In the genomic region with DNA sequence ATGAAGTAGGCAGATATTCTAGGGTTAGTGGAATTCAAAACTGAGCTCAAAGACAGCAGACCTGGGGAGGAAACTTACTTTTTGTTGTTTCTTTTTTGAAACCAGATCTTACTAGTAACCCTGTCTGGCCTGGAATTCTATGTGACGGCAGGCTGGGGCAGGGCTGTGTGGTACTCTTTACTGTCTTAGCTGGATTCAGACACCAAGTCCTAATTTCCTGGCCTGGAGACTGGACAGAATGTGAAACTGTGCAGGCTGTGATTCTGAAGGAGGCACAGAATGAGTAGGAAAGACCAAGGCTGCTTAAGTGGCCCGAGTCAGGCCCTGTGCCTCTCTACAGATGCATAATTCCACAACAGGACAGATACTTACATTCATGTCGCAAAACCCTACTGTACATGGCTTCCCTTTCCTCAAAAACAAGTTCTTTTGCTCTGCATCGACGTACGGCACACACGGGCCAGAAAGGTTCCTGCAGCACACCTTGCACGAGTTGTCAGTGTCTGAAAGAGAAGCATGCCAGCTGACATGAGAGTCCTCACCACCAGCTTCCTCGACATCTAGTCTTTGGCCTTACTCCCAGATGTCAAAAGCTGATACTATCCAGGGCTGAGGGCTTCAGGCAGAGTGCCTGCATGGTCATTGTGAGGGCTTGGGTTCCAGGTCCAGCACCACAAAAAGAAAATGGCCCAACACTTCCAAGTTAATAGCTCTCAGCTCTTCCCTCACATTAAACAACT, we compare ENCODE assay signal across 23 mouse cellular contexts. TPM values are rescaled to one million over a fixed set of nuclear protein-coding genes. Genes with fewer than 3 reads are reported as not detected.
DNase-seq lines count a peak whose midpoint lies in the region; ATAC-seq and TF ChIP-seq lines count a peak whose summit lies in the region.
"Had no signal": no experiment of that assay in that cellular context is flagged by ENCODE, and none has a peak within 500 bp of the region (broad histone marks: within the 10 kb centered on the region; RNA-seq: fewer than 3 reads in every experiment).

No protein-coding gene starts in this region.

- no peaks in the 10 kb centered on the region for H3K27me3 ChIP-seq in heart, embryonic 11.5 days (ENCODE audit: control insufficient read depth, insufficient read depth, low read length)
- H3K27me3 ChIP-seq in intestine, embryonic 14.5 days (replicated peaks; ENCODE audit: control insufficient read depth, insufficient read depth, low read length), result no peaks in the 10 kb centered on the region
- no peaks in the 10 kb centered on the region for H3K27me3 ChIP-seq in intestine, embryonic 15.5 days (replicated peaks)
- H3K27me3 ChIP-seq: embryonic facial prominence, embryonic 15.5 days had no signal

- WGBS in heart, embryonic 11.5 days (ENCODE audit: insufficient replicate concordance), result 83% methylated on average over 9 of the region's 9 CpGs
- WGBS in intestine, embryonic 14.5 days, result 81% methylated on average over 9 of the region's 9 CpGs
- 83% methylated on average over 9 of the region's 9 CpGs for WGBS in intestine, embryonic 15.5 days

- H3K27ac ChIP-seq in gastrocnemius, adult 2 months, result peak overlapping the region; percentile 16
- H3K27ac ChIP-seq in heart, embryonic 11.5 days (ENCODE audit: low read depth, low read length), result peak overlapping the region; percentile 22; the same call in 1 of the 2 replicates
- H3K27ac ChIP-seq in intestine, embryonic 14.5 days (ENCODE audit: low read depth), result no peak overlapping the region
- no peak overlapping the region for H3K27ac ChIP-seq in intestine, embryonic 15.5 days
- H3K27ac ChIP-seq: embryonic facial prominence, embryonic 15.5 days; forebrain, embryonic 10.5 days; hindbrain, embryonic 10.5 days; hindbrain, embryonic 14.5 days had no signal

- no peak for ATAC-seq in heart, embryonic 11.5 days (replicated peaks; ENCODE audit: insufficient number of reproducible peaks, low FRiP score, low TSS enrichment)
- no peak for ATAC-seq in intestine, embryonic 14.5 days (replicated peaks; ENCODE audit: low FRiP score, low TSS enrichment, low read depth)
- no peak for ATAC-seq in intestine, embryonic 15.5 days
- ATAC-seq: CD4-positive, CD25-positive, alpha-beta regulatory T cell, adult 4 months; forebrain, embryonic 14.5 days had no signal

- H3K4me1 ChIP-seq in heart, embryonic 11.5 days (ENCODE audit: control insufficient read depth, insufficient read depth, low read length), result 0 out of 2 replicates have a peak, but pooled peaks cover 2% of the 10 kb centered on the region
- H3K4me1 ChIP-seq in intestine, embryonic 14.5 days (replicated peaks; ENCODE audit: control insufficient read depth, insufficient read depth, low read length), result no peaks in the 10 kb centered on the region
- H3K4me1 ChIP-seq in intestine, embryonic 15.5 days (replicated peaks), result no peaks in the 10 kb centered on the region
- H3K4me1 ChIP-seq: embryonic facial prominence, embryonic 15.5 days; forebrain, embryonic 10.5 days; hindbrain, embryonic 10.5 days had no signal

- TF ChIP-seq CTCF in gastrocnemius, adult 2 months (IDR thresholded peaks at IDR 0.05), result no peak

- H3K9me3 ChIP-seq in heart, embryonic 11.5 days (replicated peaks; ENCODE audit: control insufficient read depth, low read length), result no peaks in the 10 kb centered on the region
- no peaks in the 10 kb centered on the region for H3K9me3 ChIP-seq in intestine, embryonic 14.5 days (ENCODE audit: control insufficient read depth, low read length)
- no peaks in the 10 kb centered on the region for H3K9me3 ChIP-seq in intestine, embryonic 15.5 days
- H3K9me3 ChIP-seq: embryonic facial prominence, embryonic 15.5 days; forebrain, embryonic 10.5 days; G1E; hindbrain, embryonic 10.5 days had no signal

- H3K4me3 ChIP-seq in gastrocnemius, adult 2 months, result no peak overlapping the region
- H3K4me3 ChIP-seq in heart, embryonic 11.5 days (ENCODE audit: low read depth, low read length), result no peak overlapping the region
- H3K4me3 ChIP-seq in intestine, embryonic 14.5 days (ENCODE audit: low read depth, low read length), result no peak overlapping the region
- H3K4me3 ChIP-seq in intestine, embryonic 15.5 days (replicated peaks), result no peak overlapping the region
- H3K4me3 ChIP-seq: embryonic facial prominence, embryonic 15.5 days; erythroblast, embryonic 14.5 days; forebrain, embryonic 10.5 days; hindbrain, embryonic 10.5 days had no signal

- no peak for DNase-seq in gastrocnemius, adult 2 months
- no peak for DNase-seq in gastrocnemius, adult 8-10 months (ENCODE audit: low spot score in 2 of 2)
- no peak for DNase-seq in heart, postnatal 14 days
- peak; percentile 39 for DNase-seq in intestine, embryonic 14.5 days (ENCODE audit: low spot score)
- DNase-seq in liver, result no peak
- DNase-seq: adrenal gland, postnatal 10 days; B cell, adult 2 months; cerebellum, adult 11 months; cerebellum, adult 8-10 months; cerebellum, postnatal 14 days; embryo, embryonic 11 days; gastrocnemius, postnatal 14 days; kidney, adult 18-20 months had no signal

- no peak overlapping the region for H3K9ac ChIP-seq in heart, embryonic 11.5 days (ENCODE audit: low read depth, low read length)
- no peak overlapping the region for H3K9ac ChIP-seq in intestine, embryonic 14.5 days (ENCODE audit: low read length)
- H3K9ac ChIP-seq in intestine, embryonic 15.5 days, result no peak overlapping the region
- H3K9ac ChIP-seq: embryonic facial prominence, embryonic 15.5 days; hindbrain, embryonic 14.5 days had no signal

- H3K36me3 ChIP-seq in heart, embryonic 11.5 days (ENCODE audit: control insufficient read depth, insufficient read depth, low read length), result peaks cover 24% of the 10 kb centered on the region
- H3K36me3 ChIP-seq in intestine, embryonic 14.5 days (ENCODE audit: control insufficient read depth, insufficient read depth, low read length), result peaks cover 79% of the 10 kb centered on the region
- H3K36me3 ChIP-seq in intestine, embryonic 15.5 days, result peaks cover 25% of the 10 kb centered on the region

- no peak overlapping the region for H3K4me2 ChIP-seq in heart, embryonic 11.5 days
- H3K4me2 ChIP-seq in intestine, embryonic 14.5 days (ENCODE audit: low read length), result no peak overlapping the region
- no peak overlapping the region for H3K4me2 ChIP-seq in intestine, embryonic 15.5 days (replicated peaks)
- H3K4me2 ChIP-seq: embryonic facial prominence, embryonic 15.5 days; hindbrain, embryonic 14.5 days had no signal

- intact Hi-C loops in gastrocnemius, adult 2 months (cut with DNase I), result no loop called here
- intact Hi-C loops in heart, postnatal 14 days (cut with DNase I), result no loop called here

RNA-seq across cellular contexts. Expression of a gene that starts 13.6 kb away (rescaled TPM):
- total RNA-seq in gastrocnemius, adult 2 months (2021), result 1 to 10 TPM; 4.5 to 6.3 TPM
- total RNA-seq in gastrocnemius, adult 8-10 months (2022), result 1 to 10 TPM; 2.7 to 5.0 (median 3.7) TPM
- polyA plus RNA-seq in heart, embryonic 11.5 days (2014; fragmentation: Nextera tagmentation; extraction: Ambion mirVana), result 42.9 and 50.2 TPM in 2 replicates
- 10 to 100 TPM; 23.0 to 23.3 TPM for total RNA-seq in heart, postnatal 14 days (2021)
- polyA plus RNA-seq in intestine, embryonic 14.5 days (2014; fragmentation: Nextera tagmentation; extraction: Ambion mirVana), result 48.4 and 51.7 TPM in 2 replicates
- polyA plus RNA-seq in intestine, embryonic 15.5 days (2015; fragmentation: Nextera tagmentation; extraction: Ambion mirVana), result 58.8 and 63.7 TPM in 2 replicates

RNA-seq across cellular contexts. Expression of a gene that starts 43.6 kb away (rescaled TPM):
- total RNA-seq in gastrocnemius, adult 2 months (2021), result 10 to 100 TPM; 19.3 to 33.8 TPM
- total RNA-seq in gastrocnemius, adult 8-10 months (2022), result 10 to 100 TPM; 12.7 to 21.5 (median 17.9) TPM
- 28.7 and 36.0 TPM in 2 replicates for polyA plus RNA-seq in heart, embryonic 11.5 days (2014; fragmentation: Nextera tagmentation; extraction: Ambion mirVana)
- 10 to 100 TPM; 48.4 to 63.3 TPM for total RNA-seq in heart, postnatal 14 days (2021)
- 33.3 and 35.1 TPM in 2 replicates for polyA plus RNA-seq in intestine, embryonic 14.5 days (2014; fragmentation: Nextera tagmentation; extraction: Ambion mirVana)
- 28.9 and 31.7 TPM in 2 replicates for polyA plus RNA-seq in intestine, embryonic 15.5 days (2015; fragmentation: Nextera tagmentation; extraction: Ambion mirVana)

RNA-seq across cellular contexts. Expression of a gene that starts 43.7 kb away (rescaled TPM):
- total RNA-seq in gastrocnemius, adult 2 months (2021), result 10 to 100 TPM; 39.0 to 42.1 TPM
- total RNA-seq in gastrocnemius, adult 8-10 months (2022), result 10 to 100 TPM; 40.3 to 53.1 (median 47.7) TPM
- 36.6 and 41.6 TPM in 2 replicates for polyA plus RNA-seq in heart, embryonic 11.5 days (2014; fragmentation: Nextera tagmentation; extraction: Ambion mirVana)
- 10 to 100 TPM; 34.6 to 43.8 TPM for total RNA-seq in heart, postnatal 14 days (2021)
- 48.7 and 50.5 TPM in 2 replicates for polyA plus RNA-seq in intestine, embryonic 14.5 days (2014; fragmentation: Nextera tagmentation; extraction: Ambion mirVana)
- polyA plus RNA-seq in intestine, embryonic 15.5 days (2015; fragmentation: Nextera tagmentation; extraction: Ambion mirVana), result 37.6 and 46.1 TPM in 2 replicates

RNA-seq across cellular contexts. Expression of a gene that starts 44.6 kb away (rescaled TPM):
- total RNA-seq in gastrocnemius, adult 2 months (2021), result 10 to 100 TPM; 17.3 to 21.0 TPM
- 10 to 100 TPM; 16.9 to 18.3 (median 17.5) TPM for total RNA-seq in gastrocnemius, adult 8-10 months (2022)
- 80.7 and 88.5 TPM in 2 replicates for polyA plus RNA-seq in heart, embryonic 11.5 days (2014; fragmentation: Nextera tagmentation; extraction: Ambion mirVana)
- total RNA-seq in heart, postnatal 14 days (2021), result 10 to 100 TPM; 36.1 to 37.5 TPM
- 121 and 122 TPM in 2 replicates for polyA plus RNA-seq in intestine, embryonic 14.5 days (2014; fragmentation: Nextera tagmentation; extraction: Ambion mirVana)
- 106 and 107 TPM in 2 replicates for polyA plus RNA-seq in intestine, embryonic 15.5 days (2015; fragmentation: Nextera tagmentation; extraction: Ambion mirVana)

Comparison
In these comparisons a context has a peak if more than half of its experiments do, and no peak if none do; other contexts are left out.
1. H3K27ac ChIP-seq: peak in gastrocnemius, adult 2 months (single experiment) and heart, embryonic 11.5 days (single experiment); none in intestine, embryonic 14.5 days (single experiment) and intestine, embryonic 15.5 days (single experiment).